Mouse (Mus musculus): ENCODE results near the gene P2ry1. TPM values are rescaled to one million over a fixed set of nuclear protein-coding genes. Genes with fewer than 3 reads are reported as not detected.

Gene P2ry1
- polyA plus RNA-seq (2016; fragmentation: Nextera tagmentation; extraction: Ambion mirVana), result 5.4 and 5.8 TPM in 2 replicates

DNA sequence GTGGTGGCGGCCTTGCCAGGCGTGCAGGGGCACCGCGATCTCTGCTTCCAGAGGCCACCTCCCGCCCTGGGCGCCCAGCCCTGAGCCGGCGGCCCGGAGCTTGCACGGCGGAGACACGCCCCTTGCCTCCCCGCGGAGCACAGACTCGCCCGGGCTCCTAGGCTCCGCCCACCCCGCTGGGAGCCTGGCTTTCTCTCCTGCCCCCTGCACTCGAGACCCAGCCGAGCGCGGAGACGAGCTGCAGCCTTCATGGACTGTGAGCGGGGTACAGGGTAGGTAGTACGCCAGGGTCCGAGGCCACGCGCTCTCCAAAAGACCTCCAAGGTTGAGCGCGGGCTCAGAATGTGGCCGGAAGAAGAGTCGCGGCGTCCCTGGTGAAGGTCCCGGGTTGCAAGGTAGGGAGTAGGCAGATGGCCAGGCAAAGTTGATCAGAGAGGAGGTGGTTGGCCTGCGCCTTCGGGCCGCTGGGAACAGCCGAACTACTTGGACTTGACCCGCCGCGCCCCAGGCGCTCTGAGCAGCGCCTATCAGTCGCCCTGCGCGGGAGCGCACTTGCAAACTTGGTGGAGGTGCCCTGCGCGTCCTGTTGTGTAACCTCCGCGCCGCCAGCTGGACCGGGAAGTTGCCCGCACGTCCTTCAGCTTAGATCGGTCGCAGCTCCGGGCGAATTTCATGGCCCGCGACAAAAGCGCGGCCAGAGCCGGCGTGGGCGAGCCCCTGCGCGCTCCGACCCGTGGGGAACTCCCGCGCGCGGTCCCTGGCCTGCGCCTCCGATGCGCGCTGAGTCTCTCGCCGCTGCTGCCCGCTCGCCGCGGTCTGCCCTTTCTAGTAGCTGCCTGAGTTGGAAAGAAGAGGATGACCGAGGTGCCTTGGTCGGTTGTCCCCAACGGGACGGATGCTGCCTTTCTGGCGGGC is at the start of gene P2ry1:
TSS of gene P2ry1 (plus strand) at position 209 of the 915 bp plus-strand sequence.
- peak; percentile 99 for ATAC-seq (ENCODE audit: low FRiP score)
- Histone ChIP-seq H3K4me3 (peak within 1 kb of the TSS; percentile 69), H3K9ac (peak within 1 kb of the TSS; percentile 63), H3K27me3 (peaks cover 24% of the 10 kb centered on the region), H3K9me3 (replicated peaks) (no peaks in the 10 kb centered on the region), H3K27ac (no peak within 1 kb of the TSS), H3K4me2 (replicated peaks) (peak within 1 kb of the TSS; percentile 98), H3K4me1 (peaks cover 10% of the 10 kb centered on the region), H3K36me3 (no peaks in the 10 kb centered on the region)
- under 1% methylated on average over 86 of the region's 90 CpGs for WGBS

DNA sequence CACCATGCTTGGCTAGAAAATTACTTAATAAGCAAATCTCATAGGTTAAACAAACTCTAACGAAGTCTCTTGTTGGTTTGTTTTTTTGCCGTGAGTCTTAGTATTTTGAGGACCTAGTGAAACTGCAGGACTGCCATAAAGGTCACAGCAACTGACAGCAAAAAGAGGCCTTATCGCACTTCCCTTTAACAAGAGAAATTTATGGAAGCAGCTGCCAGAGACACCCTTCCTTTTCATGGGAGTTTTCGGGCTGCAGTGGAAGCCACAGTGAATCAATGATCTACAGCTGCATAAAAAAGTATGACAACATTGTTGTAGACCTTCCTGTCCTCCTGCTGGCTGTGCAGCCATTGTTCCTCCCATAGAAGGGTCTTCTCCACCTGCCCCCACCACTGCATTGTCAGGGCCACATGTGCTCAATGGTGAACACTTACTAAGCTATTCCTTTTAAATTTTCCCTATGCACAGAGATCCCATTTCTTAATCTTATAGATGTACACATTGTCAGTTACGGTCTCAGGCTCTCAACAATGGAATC is 49.3 kb upstream of the P2ry1 start:
- Histone ChIP-seq H3K4me1 (no peaks in the 10 kb centered on the region), H3K36me3 (no peaks in the 10 kb centered on the region), H3K27me3 (no peaks in the 10 kb centered on the region), H3K27ac (no peak overlapping the region), H3K4me3 (no peak overlapping the region), H3K9me3 (replicated peaks) (no peaks in the 10 kb centered on the region), H3K4me2 (replicated peaks) (no peak overlapping the region), H3K9ac (no peak overlapping the region)
- ATAC-seq (ENCODE audit: low FRiP score), result no peak
- 85% methylated on average over 5 of the region's 5 CpGs for WGBS

DNA sequence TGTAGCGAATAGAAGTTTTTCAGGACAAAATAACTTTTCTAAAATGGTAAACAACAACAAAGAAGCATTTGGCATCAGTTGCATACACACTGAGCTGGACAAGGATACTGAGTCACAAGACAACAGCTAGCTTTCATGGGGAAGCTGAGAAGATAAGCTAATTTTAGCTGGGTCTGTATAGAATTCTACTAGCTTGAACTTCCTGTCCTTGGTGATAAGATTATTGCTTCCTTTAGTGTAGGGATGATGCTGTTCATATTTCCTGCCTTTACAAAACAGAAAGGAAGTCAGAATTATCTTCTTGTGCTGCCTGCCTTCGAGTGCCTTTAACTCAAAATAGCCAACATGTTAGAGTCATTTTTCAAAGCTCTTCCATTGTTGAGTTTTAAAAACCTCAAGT is 48.5 kb upstream of the P2ry1 start:
- H3K4me1 ChIP-seq, result no peaks in the 10 kb centered on the region
- no peak for ATAC-seq (ENCODE audit: low FRiP score)
- no peak overlapping the region for H3K27ac ChIP-seq
- 76% methylated on average over 2 of the region's 2 CpGs for WGBS
- H3K4me2 ChIP-seq (replicated peaks), result no peak overlapping the region
- H3K27me3 ChIP-seq, result no peaks in the 10 kb centered on the region
- H3K9ac ChIP-seq, result no peak overlapping the region
- no peaks in the 10 kb centered on the region for H3K9me3 ChIP-seq (replicated peaks)
- H3K36me3 ChIP-seq, result no peaks in the 10 kb centered on the region
- H3K4me3 ChIP-seq, result no peak overlapping the region

DNA sequence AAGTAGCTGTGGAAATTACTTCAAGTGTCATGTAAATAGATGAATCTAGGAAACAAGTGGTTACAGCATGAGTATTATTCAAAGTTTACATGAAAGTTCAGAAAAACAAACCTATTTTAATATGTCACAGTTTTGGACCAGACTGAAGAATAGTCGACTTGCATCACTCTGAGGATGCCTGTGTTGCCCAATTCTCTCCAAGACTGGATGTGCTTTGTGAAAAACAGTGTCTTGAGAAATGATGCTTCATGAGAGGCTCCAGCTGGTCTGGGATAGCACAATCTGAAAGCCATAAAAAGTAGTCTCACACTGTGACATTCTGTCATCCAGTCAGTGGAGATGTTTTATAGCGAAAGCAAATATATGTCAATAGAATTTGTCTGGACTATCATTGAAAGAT is 43.8 kb upstream of the P2ry1 start:
- ATAC-seq (ENCODE audit: low FRiP score), result no peak
- Histone ChIP-seq H3K4me2 (replicated peaks) (no peak overlapping the region), H3K4me3 (no peak overlapping the region), H3K9me3 (replicated peaks) (no peaks in the 10 kb centered on the region), H3K4me1 (no peaks in the 10 kb centered on the region), H3K27ac (no peak overlapping the region), H3K36me3 (no peaks in the 10 kb centered on the region), H3K9ac (no peak overlapping the region), H3K27me3 (no peaks in the 10 kb centered on the region)
- 92% methylated on average over 2 of the region's 2 CpGs for WGBS

DNA sequence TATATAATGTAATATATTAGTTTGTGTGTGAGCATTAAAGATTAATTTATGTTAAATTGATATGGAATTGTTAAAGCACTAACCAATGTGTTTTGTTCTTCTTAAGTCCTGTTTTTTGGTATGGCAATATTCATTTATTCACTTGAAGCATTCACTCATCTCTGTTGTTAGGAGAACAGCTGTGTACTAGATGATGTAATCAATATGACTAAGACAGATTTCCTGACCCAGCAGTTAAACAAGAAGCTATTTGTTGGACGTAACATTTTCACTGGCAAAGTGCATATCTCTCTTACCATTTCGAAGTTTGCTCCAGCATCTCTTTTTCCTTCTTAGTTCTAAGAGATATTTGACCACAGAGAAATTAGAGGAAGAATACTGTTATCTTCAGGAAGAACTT is 37.5 kb upstream of the P2ry1 start:
- no peaks in the 10 kb centered on the region for H3K9me3 ChIP-seq (replicated peaks)
- no peak overlapping the region for H3K4me2 ChIP-seq (replicated peaks)
- H3K36me3 ChIP-seq, result no peaks in the 10 kb centered on the region
- no peak overlapping the region for H3K9ac ChIP-seq
- H3K27me3 ChIP-seq, result no peaks in the 10 kb centered on the region
- WGBS, result 84% methylated on average over 2 of the region's 2 CpGs
- no peak overlapping the region for H3K4me3 ChIP-seq
- no peak overlapping the region for H3K27ac ChIP-seq
- no peak for ATAC-seq (ENCODE audit: low FRiP score)
- no peaks in the 10 kb centered on the region for H3K4me1 ChIP-seq

DNA sequence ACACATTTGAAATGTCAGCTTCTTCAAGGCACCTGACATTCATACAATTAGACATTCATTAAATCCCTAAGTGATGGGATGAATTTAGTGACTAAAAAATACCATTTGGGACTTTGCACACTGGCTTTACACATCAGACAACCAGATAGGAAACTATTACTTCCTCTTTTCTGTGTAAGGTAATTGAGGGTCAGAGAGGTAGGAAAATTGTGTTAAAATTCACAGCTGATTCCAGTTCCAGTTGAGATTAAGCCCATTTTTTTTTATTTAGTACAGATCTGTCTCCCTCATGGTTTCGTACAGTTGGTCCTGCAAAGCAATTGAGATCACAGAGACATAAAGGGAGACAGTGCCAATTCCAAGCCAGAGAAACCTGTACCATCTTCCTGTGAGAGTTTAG is 27.7 kb upstream of the P2ry1 start:
- Histone ChIP-seq H3K4me2 (replicated peaks) (no peak overlapping the region), H3K27me3 (no peaks in the 10 kb centered on the region), H3K4me3 (no peak overlapping the region), H3K36me3 (no peaks in the 10 kb centered on the region), H3K9ac (no peak overlapping the region), H3K27ac (no peak overlapping the region), H3K9me3 (replicated peaks) (no peaks in the 10 kb centered on the region), H3K4me1 (no peaks in the 10 kb centered on the region)
- no peak for ATAC-seq (ENCODE audit: low FRiP score)
- WGBS, result 94% methylated on average over 1 of the region's 1 CpGs

DNA sequence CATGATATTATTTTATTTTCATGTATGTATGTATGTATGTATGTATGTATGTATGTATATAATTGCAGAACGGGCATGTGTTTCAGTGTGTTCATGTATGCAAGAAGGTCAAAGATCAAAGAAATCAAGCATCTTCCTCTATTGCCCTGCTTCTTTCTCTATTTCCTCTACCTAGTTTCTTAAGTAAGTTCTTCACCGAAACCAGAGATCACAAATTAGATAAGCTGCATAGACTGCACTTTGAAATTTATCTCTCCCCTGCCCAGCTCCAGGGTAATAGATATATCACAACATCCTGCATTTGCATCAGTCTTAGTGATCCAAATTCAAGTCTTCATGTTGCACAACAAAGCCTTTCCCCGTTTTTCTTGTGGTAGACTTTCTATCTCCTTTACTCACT is 20.5 kb upstream of the P2ry1 start:
- Histone ChIP-seq H3K27me3 (no peaks in the 10 kb centered on the region), H3K4me1 (no peaks in the 10 kb centered on the region), H3K36me3 (no peaks in the 10 kb centered on the region), H3K27ac (no peak overlapping the region), H3K9me3 (replicated peaks) (no peaks in the 10 kb centered on the region), H3K9ac (no peak overlapping the region), H3K4me2 (replicated peaks) (no peak overlapping the region), H3K4me3 (no peak overlapping the region)
- no peak for ATAC-seq (ENCODE audit: low FRiP score)
- WGBS, result 90% methylated on average over 3 of the region's 3 CpGs

DNA sequence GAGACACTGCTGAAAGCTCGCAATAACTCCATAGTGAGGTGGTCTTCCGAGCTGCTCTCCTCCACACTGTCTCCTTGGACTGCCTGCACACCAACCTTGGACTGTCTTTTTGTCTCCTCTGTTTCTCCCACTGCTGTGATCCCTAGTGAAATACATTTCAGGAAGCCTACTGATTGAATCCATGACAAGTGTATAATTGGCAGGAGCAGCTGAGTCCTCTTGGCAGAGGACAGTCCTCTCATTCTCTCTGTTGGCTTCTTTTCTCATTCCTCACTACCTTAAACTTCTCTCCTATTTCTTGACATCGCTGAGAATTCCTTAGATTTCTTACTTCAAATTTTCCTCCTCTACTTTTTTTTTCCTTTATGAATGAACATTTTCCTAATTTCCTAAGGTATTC is 4.5 kb upstream of the P2ry1 start:
- no peaks in the 10 kb centered on the region for H3K36me3 ChIP-seq
- no peak overlapping the region for H3K27ac ChIP-seq
- H3K9me3 ChIP-seq (replicated peaks), result no peaks in the 10 kb centered on the region
- H3K4me2 ChIP-seq (replicated peaks), result no peak overlapping the region
- no peak for ATAC-seq (ENCODE audit: low FRiP score)
- H3K9ac ChIP-seq, result no peak overlapping the region
- 79% methylated on average over 3 of the region's 3 CpGs for WGBS
- H3K4me1 ChIP-seq, result 0 out of 2 replicates have a peak, but pooled peaks cover 5% of the 10 kb centered on the region
- peaks cover 12% of the 10 kb centered on the region for H3K27me3 ChIP-seq
- H3K4me3 ChIP-seq, result no peak overlapping the region

DNA sequence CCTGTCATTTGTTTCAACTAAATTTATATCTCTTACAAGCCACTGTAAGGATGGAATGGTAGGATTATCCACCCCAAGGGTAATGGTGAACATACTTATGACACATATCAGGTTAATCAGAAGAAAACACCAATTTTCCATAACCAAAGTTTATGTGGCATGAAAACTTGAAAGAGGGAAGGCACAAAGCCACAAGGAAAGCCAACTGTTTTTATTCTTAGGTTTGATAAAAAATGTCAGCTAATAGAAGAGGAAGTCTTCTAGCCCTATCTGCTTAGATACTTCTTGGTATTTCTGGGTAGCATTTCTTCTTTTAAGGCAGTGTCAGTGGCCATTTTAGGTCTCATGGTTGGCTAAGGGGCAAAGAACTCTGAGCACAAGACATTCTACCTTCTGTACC is 2.9 kb upstream of the P2ry1 start:
- H3K4me3 ChIP-seq, result no peak overlapping the region
- peaks cover 10% of the 10 kb centered on the region for H3K4me1 ChIP-seq
- H3K9ac ChIP-seq, result no peak overlapping the region
- ATAC-seq (ENCODE audit: low FRiP score), result no peak
- H3K4me2 ChIP-seq (replicated peaks), result no peak overlapping the region
- no peaks in the 10 kb centered on the region for H3K36me3 ChIP-seq
- H3K27me3 ChIP-seq, result peaks cover 24% of the 10 kb centered on the region
- H3K9me3 ChIP-seq (replicated peaks), result no peaks in the 10 kb centered on the region
- H3K27ac ChIP-seq, result no peak overlapping the region

DNA sequence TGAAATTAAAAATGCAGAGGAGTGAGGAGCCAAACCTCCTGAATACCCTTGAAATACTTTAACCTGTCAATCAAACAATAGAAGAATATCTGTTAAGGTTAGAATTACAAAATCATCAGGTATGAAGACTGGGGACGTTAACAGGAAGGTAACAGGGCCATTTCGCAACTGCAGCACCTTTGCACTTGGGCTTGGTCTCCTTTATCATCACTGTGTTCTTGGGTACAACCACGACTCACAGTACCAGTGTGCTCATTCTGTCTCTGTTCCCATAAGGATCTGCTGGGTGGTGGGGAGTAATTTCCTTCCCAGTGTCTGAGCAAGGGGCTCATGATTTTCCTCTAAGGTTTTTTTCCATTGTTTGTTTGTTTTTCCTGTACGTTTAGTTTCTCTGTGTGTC is 1.8 kb upstream of the P2ry1 start:
- 77% methylated on average over 4 of the region's 4 CpGs for WGBS
- ATAC-seq (ENCODE audit: low FRiP score), result no peak
- no peak overlapping the region for H3K9ac ChIP-seq
- H3K27me3 ChIP-seq, result peaks cover 24% of the 10 kb centered on the region
- peaks cover 10% of the 10 kb centered on the region for H3K4me1 ChIP-seq
- no peaks in the 10 kb centered on the region for H3K36me3 ChIP-seq
- no peaks in the 10 kb centered on the region for H3K9me3 ChIP-seq (replicated peaks)
- H3K27ac ChIP-seq, result no peak overlapping the region
- H3K4me2 ChIP-seq (replicated peaks), result no peak overlapping the region
- no peak overlapping the region for H3K4me3 ChIP-seq

DNA sequence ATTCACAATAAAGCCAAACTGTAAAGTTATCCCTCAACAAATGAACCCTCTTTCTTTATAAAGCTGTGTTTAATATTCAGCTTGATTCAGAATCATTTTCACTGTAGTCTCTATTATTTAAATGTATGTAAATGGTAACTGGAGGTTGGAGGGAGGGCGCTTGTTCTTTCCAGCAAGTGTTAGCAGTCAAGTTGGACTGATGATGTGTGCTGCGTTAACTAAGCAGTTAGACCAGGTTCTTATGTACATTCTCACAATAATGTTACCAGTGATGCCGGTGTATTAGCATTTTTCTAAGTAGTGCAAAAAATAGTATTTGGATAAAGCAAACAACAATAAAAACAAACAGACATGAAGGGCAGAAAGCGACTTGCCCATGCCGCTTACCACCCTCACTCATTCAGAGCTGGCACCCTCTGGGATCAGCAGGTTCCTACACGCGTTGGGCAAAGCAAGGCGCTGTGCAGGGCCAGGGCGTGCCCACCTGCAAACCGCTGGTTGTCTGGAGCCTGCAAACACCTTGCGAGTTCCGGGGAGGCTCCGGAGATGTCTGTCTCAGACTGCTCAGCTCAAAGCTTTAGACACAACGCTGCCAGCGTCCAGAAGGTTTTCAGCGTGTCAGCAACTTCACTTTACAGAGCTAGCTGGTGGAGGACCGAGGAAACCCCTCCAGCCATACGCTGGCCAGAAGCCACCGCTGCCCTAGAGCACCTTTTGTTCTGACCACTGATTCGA is 576 bp upstream of the P2ry1 start:
- no peak overlapping the region for H3K27ac ChIP-seq
- H3K36me3 ChIP-seq, result no peaks in the 10 kb centered on the region
- no peaks in the 10 kb centered on the region for H3K9me3 ChIP-seq (replicated peaks)
- H3K4me1 ChIP-seq, result peaks cover 10% of the 10 kb centered on the region
- H3K4me2 ChIP-seq (replicated peaks), result peak overlapping the region; percentile 98
- peak; percentile 59 for ATAC-seq (ENCODE audit: low FRiP score)
- peak overlapping the region; percentile 63 for H3K9ac ChIP-seq
- 3% methylated on average over 20 of the region's 20 CpGs for WGBS
- H3K4me3 ChIP-seq, result peak overlapping the region; percentile 69
- H3K27me3 ChIP-seq, result peaks cover 24% of the 10 kb centered on the region

DNA sequence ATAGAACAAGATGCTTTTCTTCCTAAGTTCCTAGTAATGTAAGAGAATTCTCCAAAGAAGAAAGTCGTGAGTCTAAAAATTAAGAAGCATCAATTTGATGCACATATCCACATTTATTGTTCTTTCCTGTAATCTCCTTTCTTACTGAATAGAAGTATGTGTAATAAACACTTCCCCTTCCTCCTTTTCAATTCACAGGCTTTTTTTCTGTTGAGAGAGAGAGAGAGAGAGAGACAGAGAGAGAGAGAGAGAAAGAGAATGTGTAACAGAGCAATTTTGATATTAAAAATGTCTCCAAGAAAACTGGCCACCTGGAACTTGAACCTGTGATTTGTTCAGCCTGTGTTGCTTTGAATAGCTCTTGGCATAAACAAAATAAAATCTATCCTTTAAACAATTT is 2.0 kb downstream of the P2ry1 start:
- Histone ChIP-seq H3K9me3 (replicated peaks) (no peaks in the 10 kb centered on the region), H3K4me2 (replicated peaks) (no peak overlapping the region), H3K27me3 (peaks cover 24% of the 10 kb centered on the region), H3K27ac (no peak overlapping the region), H3K9ac (no peak overlapping the region), H3K36me3 (no peaks in the 10 kb centered on the region), H3K4me3 (no peak overlapping the region), H3K4me1 (peaks cover 10% of the 10 kb centered on the region)
- no peak for ATAC-seq (ENCODE audit: low FRiP score)
- WGBS, result 92% methylated on average over 1 of the region's 1 CpGs
